Mouse (Mus musculus) intestine, embryonic 16.5 days (tissue): ENCODE measurements around the gene Ftsj1. TPM values are rescaled to one million over a fixed set of nuclear protein-coding genes. Genes with fewer than 3 reads are reported as not detected.

ENCODE experiments used
- ATAC-seq: fragments of 200-750 bp; cut with Nextera tagmentation; 2 replicates; pipeline ENCODE4 v1.8.0; 2017; ENCODE audit warnings: moderate TSS enrichment, moderate library complexity
- H3K27ac ChIP-seq: fragments of 300-500 bp; sonication (generic); 2 replicates; pipeline ENCODE4 v1.5.1; 2014; ENCODE audit warnings: mild to moderate bottlenecking, low read length
- H3K27me3 ChIP-seq: fragments of 300-500 bp; sonication (generic); replicated peaks from 2 replicates; pipeline ENCODE4 v1.6.1; 2014; ENCODE audit warnings: low read length, control low read depth, mixed read lengths; ENCODE audit not compliant: control insufficient read depth, insufficient read depth
- H3K36me3 ChIP-seq: fragments of 300-500 bp; sonication (generic); 2 replicates; pipeline ENCODE4 v1.6.1; 2014; ENCODE audit warnings: low read length, control low read depth; ENCODE audit not compliant: control insufficient read depth, insufficient read depth
- H3K4me1 ChIP-seq: fragments of 300-500 bp; sonication (generic); 2 replicates; pipeline ENCODE4 v1.6.1; 2014; ENCODE audit warnings: low read length, control low read depth, mixed read lengths; ENCODE audit not compliant: control insufficient read depth, insufficient read depth
- H3K4me2 ChIP-seq: fragments of 300-500 bp; sonication (generic); 2 replicates; pipeline ENCODE4 v1.6.1; 2014; ENCODE audit warnings: low read depth, low read length, control low read depth
- H3K4me3 ChIP-seq: fragments of 300-500 bp; sonication (generic); 2 replicates; pipeline ENCODE4 v1.5.1; 2014; ENCODE audit warnings: mild to moderate bottlenecking, low read length
- H3K9ac ChIP-seq: fragments of 300-500 bp; sonication (generic); 2 replicates; pipeline ENCODE4 v1.6.1; 2014; ENCODE audit warnings: low read depth, low read length
- H3K9me3 ChIP-seq: fragments of 300-500 bp; sonication (generic); 2 replicates; pipeline ENCODE4 v1.6.1; 2016; ENCODE audit warnings: low read length, control low read depth; ENCODE audit not compliant: control insufficient read depth
- WGBS: fragments of 180-500 bp; shearing (Covaris S2); extraction: QIAGEN DNeasy Blood & Tissue Kit; methylation state at CpG from one replicate; pipeline ENCODE4 v1.1.7; 2014; 5-methylcytosine and 5-hydroxymethylcytosine counted together
- polyA plus RNA-seq: library from polyadenylated mRNA; unstranded; fragments of >200 nt; fragmentation: Nextera tagmentation; extraction: Ambion mirVana; gene quantifications from 2 replicates; pipeline ENCODE4 v1.2.1, GENCODE M21; 2015

Gene Ftsj1
- polyA plus RNA-seq, 1 experiment from 2014 or later, result 33.7 TPM

DNA sequence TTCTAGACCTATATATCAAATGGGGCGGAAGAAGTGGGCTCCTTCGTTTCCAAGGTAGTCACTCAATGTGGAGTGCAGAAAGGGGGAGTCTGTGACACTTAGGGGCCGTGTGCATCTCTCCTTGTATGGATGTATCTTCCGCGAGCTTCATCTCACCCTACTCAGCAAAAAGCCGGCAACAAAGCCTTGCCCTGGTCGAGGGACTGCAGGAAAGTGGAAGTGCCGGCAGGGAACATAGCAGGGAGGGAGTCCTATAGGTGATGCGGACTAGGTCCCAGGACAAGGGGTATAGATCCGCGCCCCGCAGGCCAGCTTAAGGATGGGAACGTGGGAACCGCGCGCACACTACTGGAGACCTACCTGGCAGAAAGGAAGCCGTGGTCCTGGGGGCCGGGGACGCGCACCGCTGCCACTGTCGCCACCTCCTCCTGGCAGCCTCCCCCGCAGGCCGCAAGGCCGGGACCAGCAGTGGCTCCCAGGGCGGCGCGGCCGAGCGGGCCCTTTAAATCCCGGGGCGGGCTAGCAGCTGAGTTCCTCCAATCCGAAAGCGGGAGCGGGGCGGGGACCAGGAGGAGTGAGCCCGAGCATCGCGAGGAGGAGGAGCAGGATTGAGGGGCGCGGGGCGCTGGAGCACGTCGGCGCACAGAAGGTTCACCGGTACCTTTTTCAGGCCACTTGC, 46.1 kb downstream of the Ftsj1 start, which contains the start of gene Porcn:
Porcn (minus strand) TSS at position 511 of the 679 bp plus-strand sequence.
- Histone ChIP-seq H3K9ac (peak within 1 kb of the TSS; percentile 67), H3K27ac (no peak within 1 kb of the TSS), H3K9me3 (no peaks in the 10 kb centered on the region), H3K4me2 (peak within 1 kb of the TSS; percentile 64), H3K4me1 (no peaks in the 10 kb centered on the region), H3K4me3 (peak within 1 kb of the TSS; percentile 56), H3K27me3 (no peaks in the 10 kb centered on the region), H3K36me3 (no peaks in the 10 kb centered on the region)
- ATAC-seq, result peak; percentile 98
- WGBS, result 9% methylated on average over 28 of the region's 46 CpGs

DNA sequence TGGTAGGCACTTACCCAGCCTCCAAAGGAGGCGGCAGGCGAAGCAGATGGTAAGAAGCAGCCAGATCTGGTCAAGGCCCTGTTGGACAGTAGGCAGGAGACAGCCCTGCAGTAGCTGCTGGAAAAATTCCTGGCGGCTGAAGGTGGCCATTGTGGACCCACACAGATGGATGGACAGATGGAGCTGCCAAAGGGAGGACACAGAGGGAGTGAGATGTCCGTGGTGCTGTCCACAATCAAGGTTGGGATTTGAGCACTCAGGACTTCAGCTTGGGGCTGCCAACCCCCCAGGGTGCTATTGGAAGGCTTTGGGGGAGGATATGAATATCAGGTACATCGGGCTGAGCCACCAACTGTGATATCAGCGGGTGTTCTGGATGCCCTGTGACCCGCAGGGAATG, 46.7 kb downstream of the Ftsj1 start:
- ATAC-seq, result no peak
- peak overlapping the region; percentile 56 for H3K4me3 ChIP-seq
- no peaks in the 10 kb centered on the region for H3K4me1 ChIP-seq
- no peak overlapping the region for H3K27ac ChIP-seq
- peak overlapping the region; percentile 64 for H3K4me2 ChIP-seq
- WGBS, result 43% methylated on average over 7 of the region's 7 CpGs
- H3K9ac ChIP-seq, result peak overlapping the region; percentile 67
- H3K36me3 ChIP-seq, result no peaks in the 10 kb centered on the region
- H3K9me3 ChIP-seq, result no peaks in the 10 kb centered on the region
- no peaks in the 10 kb centered on the region for H3K27me3 ChIP-seq

DNA sequence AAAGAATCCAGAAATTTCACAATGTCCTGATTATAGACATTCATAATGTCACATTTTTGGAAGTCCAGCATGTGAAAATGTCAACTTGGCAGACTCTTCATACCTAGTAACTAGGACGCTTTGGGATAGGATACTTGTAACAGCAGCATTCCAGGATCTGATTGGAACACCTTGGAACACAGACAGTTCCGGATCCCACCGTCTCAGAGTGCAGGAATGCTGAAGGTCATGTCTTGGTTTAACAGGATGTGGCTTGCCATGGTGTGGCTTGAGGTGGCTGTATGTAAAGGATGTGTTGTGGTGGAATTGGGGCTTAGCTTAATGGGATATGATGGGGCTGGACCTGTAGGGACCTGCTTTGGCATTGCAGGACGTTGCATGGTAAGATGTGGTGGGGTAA, 47.1 kb downstream of the Ftsj1 start:
- H3K4me2 ChIP-seq, result no peak overlapping the region
- H3K4me1 ChIP-seq, result no peaks in the 10 kb centered on the region
- H3K36me3 ChIP-seq, result no peaks in the 10 kb centered on the region
- no peaks in the 10 kb centered on the region for H3K27me3 ChIP-seq
- H3K27ac ChIP-seq, result no peak overlapping the region
- no peak overlapping the region for H3K9ac ChIP-seq
- no peak for ATAC-seq
- no peak overlapping the region for H3K4me3 ChIP-seq
- 76% methylated on average over 4 of the region's 4 CpGs for WGBS
- H3K9me3 ChIP-seq, result no peaks in the 10 kb centered on the region

DNA sequence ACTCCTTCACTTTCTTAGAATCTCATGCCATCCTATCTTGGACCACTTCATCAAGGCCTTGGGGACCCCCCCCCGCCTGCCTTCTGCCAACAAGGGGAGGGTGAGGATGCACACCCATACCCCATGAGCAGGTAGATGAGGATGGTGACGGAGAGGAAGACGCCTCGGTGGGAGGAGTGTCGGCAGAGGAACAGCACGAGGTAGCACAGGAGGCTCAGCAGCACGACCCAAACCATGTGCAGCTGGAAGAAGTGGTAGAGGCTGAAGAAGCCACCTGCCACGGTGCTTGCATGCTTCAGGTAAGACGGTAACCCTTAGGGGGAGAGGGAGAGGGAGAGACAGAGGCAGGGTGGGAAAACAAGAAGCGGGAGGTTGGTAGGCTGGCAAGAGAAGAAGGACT, 48.1 kb downstream of the Ftsj1 start:
- H3K27me3 ChIP-seq, result no peaks in the 10 kb centered on the region
- no peak for ATAC-seq
- H3K4me1 ChIP-seq, result no peaks in the 10 kb centered on the region
- WGBS, result 87% methylated on average over 10 of the region's 10 CpGs
- no peaks in the 10 kb centered on the region for H3K36me3 ChIP-seq
- no peak overlapping the region for H3K4me2 ChIP-seq
- no peak overlapping the region for H3K9ac ChIP-seq
- no peak overlapping the region for H3K4me3 ChIP-seq
- no peak overlapping the region for H3K27ac ChIP-seq
- H3K9me3 ChIP-seq, result no peaks in the 10 kb centered on the region

DNA sequence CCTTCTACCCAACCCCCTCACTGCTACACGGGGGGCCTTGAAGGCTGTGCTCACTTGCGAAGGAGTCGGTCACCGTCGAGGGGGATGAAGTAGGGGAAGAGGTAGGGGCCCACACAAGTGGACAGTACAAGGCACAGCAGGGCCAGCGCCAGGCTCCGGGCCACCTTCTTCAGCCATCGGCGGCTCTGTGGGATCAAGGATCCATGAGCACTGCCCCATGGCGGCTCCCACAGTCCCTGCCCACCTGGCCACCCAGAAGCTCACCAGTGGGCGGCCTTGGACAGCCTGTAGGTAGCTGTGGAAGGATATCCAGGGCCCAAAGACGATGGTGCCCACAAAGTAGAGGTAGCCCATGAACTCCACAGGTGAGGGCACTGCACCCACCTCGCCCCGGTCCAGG, 49.1 kb downstream of the Ftsj1 start:
- Histone ChIP-seq H3K27ac (no peak overlapping the region), H3K27me3 (no peaks in the 10 kb centered on the region)
- no peak for ATAC-seq

DNA sequence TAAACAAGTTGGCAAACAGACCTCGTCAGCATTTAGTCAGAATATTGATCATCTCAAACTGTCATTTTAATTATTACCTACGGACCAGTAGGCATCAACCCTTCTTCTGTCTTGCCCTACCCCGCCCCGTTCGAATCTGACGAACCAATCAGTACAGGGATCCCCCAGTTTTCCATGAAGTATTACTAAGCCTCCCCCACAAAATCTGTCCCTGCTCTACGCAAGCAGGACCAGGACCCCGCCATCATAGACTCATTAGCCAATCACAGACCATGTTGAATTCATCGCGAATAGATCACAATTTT, 58.8 kb downstream of the Ftsj1 start, which contains the start of gene Ebp:
Ebp (minus strand) TSS at position 94 of the 305 bp plus-strand sequence.
- H3K27me3 ChIP-seq, result no peaks in the 10 kb centered on the region
- ATAC-seq, result 0 out of 2 replicates have a peak, but pooled peaks have one; percentile 31
- WGBS, result 17% methylated on average over 10 of the region's 10 CpGs
- peak within 1 kb of the TSS; percentile 63 for H3K4me3 ChIP-seq
- no peaks in the 10 kb centered on the region for H3K9me3 ChIP-seq
- H3K36me3 ChIP-seq, result no peaks in the 10 kb centered on the region
- H3K4me1 ChIP-seq, result no peaks in the 10 kb centered on the region
- peak within 1 kb of the TSS; percentile 60 for H3K4me2 ChIP-seq
- H3K27ac ChIP-seq, result no peak within 1 kb of the TSS
- H3K9ac ChIP-seq, result peak within 1 kb of the TSS; percentile 79

More for the DNA sequence above, 49.1 kb downstream of the Ftsj1 start:
- Histone ChIP-seq H3K36me3 (no peaks in the 10 kb centered on the region), H3K9me3 (no peaks in the 10 kb centered on the region), H3K4me2 (no peak overlapping the region), H3K9ac (no peak overlapping the region), H3K4me1 (no peaks in the 10 kb centered on the region), H3K4me3 (no peak overlapping the region)
- WGBS, result 87% methylated on average over 14 of the region's 14 CpGs

DNA sequence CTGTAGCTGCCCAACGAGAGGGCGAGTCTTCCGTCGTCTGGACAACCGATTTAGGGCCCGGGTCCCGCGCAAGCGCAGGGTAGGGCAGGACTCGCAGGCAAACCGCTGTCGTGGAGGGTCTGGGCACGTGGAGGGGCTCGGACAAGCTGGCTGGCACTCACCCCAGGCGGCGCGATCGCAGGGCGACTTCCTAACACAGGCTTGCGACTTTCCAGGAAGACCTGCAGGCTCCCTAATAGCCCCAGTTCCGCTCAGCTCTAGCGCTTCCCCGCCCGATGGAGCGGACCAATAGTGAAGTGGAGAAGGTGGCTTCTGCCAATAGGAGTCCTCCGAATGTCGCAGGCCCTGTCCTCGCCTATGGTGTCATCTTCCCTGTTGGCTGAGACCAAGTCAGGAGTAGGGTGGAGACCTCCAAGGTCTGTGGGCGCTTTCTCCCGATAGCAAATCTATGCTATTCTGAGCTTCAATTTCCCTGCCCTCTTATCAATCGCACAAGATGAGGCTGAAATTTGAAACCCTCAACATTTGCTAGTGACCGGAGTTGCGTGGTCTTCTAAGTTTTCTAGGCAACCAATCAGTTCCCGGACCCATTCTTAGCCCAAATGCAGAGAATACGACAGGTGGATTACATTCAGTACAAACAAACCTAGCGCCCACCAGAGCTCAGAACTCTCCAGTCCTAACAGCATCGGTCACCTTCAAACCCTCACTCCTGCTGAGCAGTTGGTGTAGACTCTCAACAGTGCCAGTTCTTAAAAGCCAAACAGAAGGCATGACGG, 59.4 kb downstream of the Ftsj1 start:
- no peaks in the 10 kb centered on the region for H3K4me1 ChIP-seq
- peak overlapping the region; percentile 79 for H3K9ac ChIP-seq
- no peaks in the 10 kb centered on the region for H3K9me3 ChIP-seq
- peak overlapping the region; percentile 63 for H3K4me3 ChIP-seq
- peak overlapping the region; percentile 60 for H3K4me2 ChIP-seq
- 12% methylated on average over 38 of the region's 38 CpGs for WGBS
- peak; percentile 99 for ATAC-seq
- H3K36me3 ChIP-seq, result no peaks in the 10 kb centered on the region
- no peak overlapping the region for H3K27ac ChIP-seq
- no peaks in the 10 kb centered on the region for H3K27me3 ChIP-seq

DNA sequence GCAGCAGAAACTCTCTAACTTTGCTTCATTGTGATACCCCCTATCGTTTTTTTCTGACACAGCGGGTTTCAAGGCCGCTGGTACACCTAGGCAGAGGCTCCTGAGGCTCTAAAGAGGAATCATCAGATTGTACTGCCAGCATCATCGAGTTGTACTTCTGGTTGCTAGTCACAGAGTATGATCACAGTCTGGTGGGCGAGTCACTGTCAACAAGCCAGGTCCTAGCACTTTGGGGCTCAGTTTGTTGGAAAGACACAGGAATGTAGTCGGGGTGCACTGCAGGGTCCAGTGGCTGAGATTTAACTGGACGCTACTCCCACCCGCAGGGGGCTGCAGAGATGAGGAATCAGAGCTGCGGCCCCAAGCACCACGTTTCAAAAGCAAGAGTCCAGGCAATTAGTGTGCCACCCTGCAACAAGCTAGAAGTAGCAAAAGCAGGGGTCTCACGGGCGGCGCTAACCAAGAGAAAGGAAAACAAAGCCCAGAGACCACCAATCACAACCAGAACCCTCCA, 60.0 kb downstream of the Ftsj1 start:
- WGBS, result 12% methylated on average over 13 of the region's 13 CpGs
- peak overlapping the region; percentile 63 for H3K4me3 ChIP-seq
- peak overlapping the region; percentile 60 for H3K4me2 ChIP-seq
- no peaks in the 10 kb centered on the region for H3K4me1 ChIP-seq
- H3K27ac ChIP-seq, result no peak overlapping the region
- H3K36me3 ChIP-seq, result no peaks in the 10 kb centered on the region
- ATAC-seq, result no peak; the same call in 1 of the 2 replicates
- H3K27me3 ChIP-seq, result no peaks in the 10 kb centered on the region
- no peaks in the 10 kb centered on the region for H3K9me3 ChIP-seq
- H3K9ac ChIP-seq, result peak overlapping the region; percentile 79
